Mouse (Mus musculus) liver, embryonic 16.5 days (tissue): ENCODE data around the gene Rac2. TPM values are rescaled to one million over a fixed set of nuclear protein-coding genes. Genes with fewer than 3 reads are reported as not detected.

ENCODE experiments used
- ATAC-seq: fragments of 200-750 bp; cut with Nextera tagmentation; 2 replicates; pipeline ENCODE4 v1.8.0; 2017; ENCODE audit warnings: low read depth, mild to moderate bottlenecking, moderate number of reproducible peaks, moderate library complexity
- H3K27ac ChIP-seq: fragments of 300-500 bp; sonication (generic); 2 replicates; pipeline ENCODE4 v1.5.1; 2014; ENCODE audit warnings: mild to moderate bottlenecking, low read length
- H3K27me3 ChIP-seq: fragments of 300-500 bp; sonication (generic); 2 replicates; pipeline ENCODE4 v1.6.1; 2014; ENCODE audit warnings: low read depth, low read length, mixed read lengths; ENCODE audit not compliant: control insufficient read depth, insufficient read depth
- H3K36me3 ChIP-seq: fragments of 300-500 bp; sonication (generic); 2 replicates; pipeline ENCODE4 v1.6.1; 2014; ENCODE audit warnings: mild to moderate bottlenecking; ENCODE audit not compliant: control insufficient read depth, insufficient read depth
- H3K4me1 ChIP-seq: fragments of 300-500 bp; sonication (generic); 2 replicates; pipeline ENCODE4 v1.6.1; 2014; ENCODE audit warnings: low read depth, low read length, mixed read lengths; ENCODE audit not compliant: control insufficient read depth
- H3K4me2 ChIP-seq: fragments of 300-500 bp; sonication (generic); 2 replicates; pipeline ENCODE4 v1.6.1; 2014; ENCODE audit warnings: low read depth, low read length, mixed read lengths
- H3K4me3 ChIP-seq: fragments of 300-500 bp; sonication (generic); 2 replicates; pipeline ENCODE4 v1.5.1; 2014; ENCODE audit warnings: low read depth, mild to moderate bottlenecking, low read length
- H3K9ac ChIP-seq: fragments of 300-500 bp; sonication (generic); 2 replicates; pipeline ENCODE4 v1.6.1; 2014; ENCODE audit warnings: low read depth, low read length
- H3K9me3 ChIP-seq: fragments of 300-500 bp; sonication (generic); replicated peaks from 2 replicates; pipeline ENCODE4 v1.6.1; 2016; ENCODE audit warnings: low read length; ENCODE audit not compliant: control insufficient read depth
- WGBS: fragments of 180-500 bp; shearing (Covaris S2); extraction: QIAGEN DNeasy Blood & Tissue Kit; methylation state at CpG from one replicate; pipeline ENCODE4 v1.1.7; 2014; ENCODE audit not compliant: insufficient replicate concordance; 5-methylcytosine and 5-hydroxymethylcytosine counted together
- polyA plus RNA-seq: library from polyadenylated mRNA; unstranded; fragments of >200 nt; fragmentation: Nextera tagmentation; extraction: Ambion mirVana; gene quantifications from 2 replicates; pipeline ENCODE4 v1.2.1, GENCODE M21; 2015

Rac2 gene
- polyA plus RNA-seq, 1 experiment from 2014 or later = 121 TPM

GRCm38 (mm10) chr15:78599529-78600193 lies 27.1 kb upstream of the Rac2 start:
- Histone ChIP-seq H3K4me2 (no peak overlapping the region), H3K27ac (no peak overlapping the region), H3K9ac (no peak overlapping the region), H3K27me3 (no peaks in the 10 kb centered on the region), H3K4me3 (no peak overlapping the region; the same call in 1 of the 2 replicates), H3K4me1 (no peaks in the 10 kb centered on the region), H3K36me3 (no peaks in the 10 kb centered on the region), H3K9me3 (no peaks in the 10 kb centered on the region)
- ATAC-seq = no peak
- 63% methylated on average over 13 of the region's 13 CpGs for WGBS

GRCm38 (mm10) chr15:78599124-78599523 lies 26.5 kb upstream of the Rac2 start:
- no peaks in the 10 kb centered on the region for H3K9me3 ChIP-seq
- H3K27ac ChIP-seq = no peak overlapping the region
- no peaks in the 10 kb centered on the region for H3K27me3 ChIP-seq
- H3K4me1 ChIP-seq = no peaks in the 10 kb centered on the region
- WGBS = 45% methylated on average over 6 of the region's 6 CpGs
- H3K9ac ChIP-seq = no peak overlapping the region
- no peak overlapping the region for H3K4me2 ChIP-seq
- no peaks in the 10 kb centered on the region for H3K36me3 ChIP-seq
- H3K4me3 ChIP-seq = no peak overlapping the region; the same call in 1 of the 2 replicates
- no peak for ATAC-seq

GRCm38 (mm10) chr15:78597729-78598128 lies 25.1 kb upstream of the Rac2 start:
- 6% methylated on average over 4 of the region's 4 CpGs for WGBS
- no peaks in the 10 kb centered on the region for H3K4me1 ChIP-seq
- peak; percentile 17; the same call in 1 of the 2 replicates for ATAC-seq
- H3K9ac ChIP-seq = no peak overlapping the region
- H3K36me3 ChIP-seq = no peaks in the 10 kb centered on the region
- H3K4me2 ChIP-seq = 0 out of 2 replicates have a peak overlapping the region, but pooled peaks have one; percentile 23
- H3K4me3 ChIP-seq = peak overlapping the region; percentile 46
- H3K9me3 ChIP-seq = no peaks in the 10 kb centered on the region
- H3K27me3 ChIP-seq = no peaks in the 10 kb centered on the region
- peak overlapping the region; percentile 75; the same call in 1 of the 2 replicates for H3K27ac ChIP-seq

GRCm38 (mm10) chr15:78596914-78597313 lies 24.3 kb upstream of the Rac2 start, which contains the start of gene Cyth4:
Gene Cyth4 (plus strand): TSS chr15:78597047.
- Histone ChIP-seq H3K4me1 (no peaks in the 10 kb centered on the region), H3K4me2 (0 out of 2 replicates have a peak within 1 kb of the TSS, but pooled peaks have one; percentile 27), H3K27me3 (no peaks in the 10 kb centered on the region), H3K9ac (peak within 1 kb of the TSS; percentile 35; the same call in 1 of the 2 replicates), H3K27ac (peak within 1 kb of the TSS; percentile 75), H3K36me3 (no peaks in the 10 kb centered on the region), H3K4me3 (peak within 1 kb of the TSS; percentile 46), H3K9me3 (no peaks in the 10 kb centered on the region)
- WGBS = 14% methylated on average over 7 of the region's 7 CpGs
- peak; percentile 71 for ATAC-seq

- no peaks in the 10 kb centered on the region for H3K4me1 ChIP-seq
- H3K4me3 ChIP-seq = no peak overlapping the region
- ATAC-seq = no peak
- H3K36me3 ChIP-seq = no peaks in the 10 kb centered on the region
- no peaks in the 10 kb centered on the region for H3K27me3 ChIP-seq
- H3K9me3 ChIP-seq = no peaks in the 10 kb centered on the region
- 0 out of 2 replicates have a peak overlapping the region, but pooled peaks have one; percentile 27 for H3K4me2 ChIP-seq
- no peak overlapping the region for H3K9ac ChIP-seq
- H3K27ac ChIP-seq = no peak overlapping the region
- WGBS = 23% methylated on average over 6 of the region's 6 CpGs
These were observed 23.9 kb upstream of the Rac2 start for GRCm38 (mm10) chr15:78596504-78596903.

- 58% methylated on average over 5 of the region's 5 CpGs for WGBS
- Histone ChIP-seq H3K9me3 (no peaks in the 10 kb centered on the region), H3K27ac (no peak overlapping the region), H3K27me3 (no peaks in the 10 kb centered on the region), H3K4me2 (no peak overlapping the region), H3K4me3 (no peak overlapping the region), H3K9ac (no peak overlapping the region), H3K36me3 (no peaks in the 10 kb centered on the region), H3K4me1 (no peaks in the 10 kb centered on the region)
- no peak for ATAC-seq
These were observed 22.9 kb upstream of the Rac2 start for GRCm38 (mm10) chr15:78595468-78595867.

GRCm38 (mm10) chr15:78594831-78595230 lies 22.2 kb upstream of the Rac2 start:
- H3K27ac ChIP-seq = no peak overlapping the region
- 55% methylated on average over 2 of the region's 2 CpGs for whole genome bisulfite sequencing
- H3K4me1 ChIP-seq = no peaks in the 10 kb centered on the region
- H3K27me3 ChIP-seq = no peaks in the 10 kb centered on the region
- no peak overlapping the region for H3K4me3 ChIP-seq
- H3K9ac ChIP-seq = no peak overlapping the region
- no peaks in the 10 kb centered on the region for H3K36me3 ChIP-seq
- H3K9me3 ChIP-seq = no peaks in the 10 kb centered on the region
- H3K4me2 ChIP-seq = no peak overlapping the region
- no peak for ATAC-seq

- Histone ChIP-seq H3K27ac (no peak overlapping the region), H3K9me3 (no peaks in the 10 kb centered on the region), H3K4me2 (no peak overlapping the region), H3K9ac (no peak overlapping the region), H3K4me1 (no peaks in the 10 kb centered on the region), H3K27me3 (no peaks in the 10 kb centered on the region), H3K36me3 (no peaks in the 10 kb centered on the region), H3K4me3 (no peak overlapping the region)
- no peak for ATAC-seq
- WGBS = 60% methylated on average over 7 of the region's 7 CpGs
These were observed 21.4 kb upstream of the Rac2 start for GRCm38 (mm10) chr15:78593896-78594425.

- H3K9me3 ChIP-seq = no peaks in the 10 kb centered on the region
- no peaks in the 10 kb centered on the region for H3K36me3 ChIP-seq
- no peaks in the 10 kb centered on the region for H3K27me3 ChIP-seq
- H3K4me2 ChIP-seq = no peak overlapping the region
- H3K4me1 ChIP-seq = peaks cover 4% of the 10 kb centered on the region
- ATAC-seq = no peak
- no peak overlapping the region for H3K4me3 ChIP-seq
- no peak overlapping the region; the same call in 1 of the 2 replicates for H3K27ac ChIP-seq
- WGBS = 67% methylated on average over 14 of the region's 14 CpGs
- H3K9ac ChIP-seq = no peak overlapping the region
These were observed 19.9 kb upstream of the Rac2 start for GRCm38 (mm10) chr15:78592452-78592968.
